Mouse (Mus musculus): ENCODE measurements around the gene Il31ra. TPM values are rescaled to one million over a fixed set of nuclear protein-coding genes. Genes with fewer than 3 reads are reported as not detected.
A peak's percentile ranks its signal among the peaks of the same experiment; 100 is the strongest.

Gene Il31ra
- polyA plus RNA-seq, 1 experiment, result not detected

DNA sequence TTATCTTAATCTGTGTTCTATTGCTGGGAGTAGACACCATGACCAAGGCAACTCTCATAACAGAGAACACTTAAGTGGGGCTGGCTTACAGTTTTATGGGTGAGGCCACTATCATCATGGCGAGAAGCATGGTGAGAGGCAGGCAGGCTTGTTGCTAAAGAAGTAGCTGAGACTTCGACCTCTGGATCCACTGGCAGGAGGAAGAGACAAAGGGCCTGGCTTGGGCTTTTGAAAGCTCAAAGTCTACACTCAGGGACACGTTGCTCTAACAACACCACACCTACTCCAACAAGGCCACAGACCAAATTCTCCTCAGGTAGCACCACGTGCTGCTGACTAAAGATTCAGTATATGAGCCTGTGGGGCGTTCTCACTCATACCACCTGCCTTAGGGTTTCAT is 107.9 kb downstream of the Il31ra start:
- 57% methylated on average over 5 of the region's 5 CpGs for WGBS
- H3K36me3 ChIP-seq (ENCODE audit: control insufficient read depth, insufficient read depth, low read length), result peaks cover 36% of the 10 kb centered on the region
- peak overlapping the region; percentile 27; the same call in 1 of the 2 replicates for H3K27ac ChIP-seq (ENCODE audit: insufficient read depth, low read depth, low read length)

GRCm38 (mm10) chr13:112483015-112483414 is 111.1 kb downstream of the Il31ra start:
- peaks cover 37% of the 10 kb centered on the region for H3K36me3 ChIP-seq (ENCODE audit: control insufficient read depth, insufficient read depth, low read length)
- no peak overlapping the region for H3K27ac ChIP-seq (ENCODE audit: insufficient read depth, low read depth, low read length)
- WGBS, result 83% methylated on average over 7 of the region's 7 CpGs
- no peak overlapping the region for H3K4me3 ChIP-seq (ENCODE audit: low read depth, low read length)
- TF ChIP-seq CTCF (IDR thresholded peaks at IDR 0.05; ENCODE audit: extremely low read depth, insufficient read length, insufficient replicate concordance, low read depth, low read length) (no peak), POLR2A (IDR thresholded peaks at IDR 0.05; ENCODE audit: low read depth, low read length) (no peak)
- H3K27me3 ChIP-seq (ENCODE audit: control insufficient read depth, insufficient read depth, low read length), result no peaks in the 10 kb centered on the region
- no peaks in the 10 kb centered on the region for H3K4me1 ChIP-seq (ENCODE audit: control insufficient read depth, insufficient read depth, insufficient read length, low read length)

More for the DNA sequence above, 107.9 kb downstream of the Il31ra start:
- TF ChIP-seq CTCF (IDR thresholded peaks at IDR 0.05; ENCODE audit: extremely low read depth, insufficient read length, insufficient replicate concordance, low read depth, low read length) (no peak), POLR2A (IDR thresholded peaks at IDR 0.05; ENCODE audit: low read depth, low read length) (no peak)
- no peaks in the 10 kb centered on the region for H3K4me1 ChIP-seq (ENCODE audit: control insufficient read depth, insufficient read depth, insufficient read length, low read length)
- H3K27me3 ChIP-seq (ENCODE audit: control insufficient read depth, insufficient read depth, low read length), result no peaks in the 10 kb centered on the region
- no peak overlapping the region for H3K4me3 ChIP-seq (ENCODE audit: low read depth, low read length)

GRCm38 (mm10) chr13:112482525-112482924 is 111.6 kb downstream of the Il31ra start:
- H3K4me1 ChIP-seq (ENCODE audit: control insufficient read depth, insufficient read depth, insufficient read length, low read length), result no peaks in the 10 kb centered on the region
- no peak overlapping the region for H3K4me3 ChIP-seq (ENCODE audit: low read depth, low read length)
- no peaks in the 10 kb centered on the region for H3K27me3 ChIP-seq (ENCODE audit: control insufficient read depth, insufficient read depth, low read length)
- no peak overlapping the region for H3K27ac ChIP-seq (ENCODE audit: insufficient read depth, low read depth, low read length)
- peaks cover 37% of the 10 kb centered on the region for H3K36me3 ChIP-seq (ENCODE audit: control insufficient read depth, insufficient read depth, low read length)
- no peak for TF ChIP-seq POLR2A (IDR thresholded peaks at IDR 0.05; ENCODE audit: low read depth, low read length)
- no peak for TF ChIP-seq CTCF (IDR thresholded peaks at IDR 0.05; ENCODE audit: extremely low read depth, insufficient read length, insufficient replicate concordance, low read depth, low read length)
- WGBS, result 92% methylated on average over 5 of the region's 5 CpGs

DNA sequence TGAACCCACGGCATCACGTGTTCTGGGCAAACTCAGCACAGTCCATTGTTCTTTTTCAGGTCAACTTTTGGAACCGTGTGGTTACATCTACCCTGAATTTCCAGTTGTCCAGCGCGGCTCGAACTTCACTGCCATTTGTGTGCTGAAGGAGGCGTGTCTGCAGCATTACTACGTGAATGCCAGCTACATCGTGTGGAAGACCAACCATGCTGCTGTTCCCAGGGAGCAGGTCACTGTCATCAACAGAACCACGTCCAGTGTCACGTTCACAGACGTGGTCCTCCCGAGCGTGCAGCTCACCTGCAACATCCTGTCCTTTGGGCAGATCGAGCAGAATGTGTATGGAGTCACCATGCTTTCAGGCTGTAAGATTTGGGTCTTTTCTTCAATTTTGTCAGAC is 114.2 kb downstream of the Il31ra start:
- WGBS, result 90% methylated on average over 15 of the region's 15 CpGs
- Histone ChIP-seq H3K36me3 (ENCODE audit: control insufficient read depth, insufficient read depth, low read length) (peaks cover 41% of the 10 kb centered on the region), H3K27me3 (ENCODE audit: control insufficient read depth, insufficient read depth, low read length) (no peaks in the 10 kb centered on the region), H3K4me1 (ENCODE audit: control insufficient read depth, insufficient read depth, insufficient read length, low read length) (no peaks in the 10 kb centered on the region), H3K27ac (ENCODE audit: insufficient read depth, low read depth, low read length) (no peak overlapping the region), H3K4me3 (ENCODE audit: low read depth, low read length) (no peak overlapping the region)
- TF ChIP-seq CTCF (IDR thresholded peaks at IDR 0.05; ENCODE audit: extremely low read depth, insufficient read length, insufficient replicate concordance, low read depth, low read length), result no peak
- TF ChIP-seq POLR2A (IDR thresholded peaks at IDR 0.05; ENCODE audit: low read depth, low read length), result no peak

GRCm38 (mm10) chr13:112479032-112479431 is 115.1 kb downstream of the Il31ra start:
- peaks cover 37% of the 10 kb centered on the region for H3K36me3 ChIP-seq (ENCODE audit: control insufficient read depth, insufficient read depth, low read length)
- 83% methylated on average over 7 of the region's 7 CpGs for WGBS
- no peaks in the 10 kb centered on the region for H3K27me3 ChIP-seq (ENCODE audit: control insufficient read depth, insufficient read depth, low read length)
- H3K27ac ChIP-seq (ENCODE audit: insufficient read depth, low read depth, low read length), result no peak overlapping the region
- H3K4me3 ChIP-seq (ENCODE audit: low read depth, low read length), result no peak overlapping the region
- TF ChIP-seq POLR2A (IDR thresholded peaks at IDR 0.05; ENCODE audit: low read depth, low read length) (no peak), CTCF (IDR thresholded peaks at IDR 0.05; ENCODE audit: extremely low read depth, insufficient read length, insufficient replicate concordance, low read depth, low read length) (no peak)
- H3K4me1 ChIP-seq (ENCODE audit: control insufficient read depth, insufficient read depth, insufficient read length, low read length), result peaks cover 2% of the 10 kb centered on the region; the same call in 1 of the 2 replicates

DNA sequence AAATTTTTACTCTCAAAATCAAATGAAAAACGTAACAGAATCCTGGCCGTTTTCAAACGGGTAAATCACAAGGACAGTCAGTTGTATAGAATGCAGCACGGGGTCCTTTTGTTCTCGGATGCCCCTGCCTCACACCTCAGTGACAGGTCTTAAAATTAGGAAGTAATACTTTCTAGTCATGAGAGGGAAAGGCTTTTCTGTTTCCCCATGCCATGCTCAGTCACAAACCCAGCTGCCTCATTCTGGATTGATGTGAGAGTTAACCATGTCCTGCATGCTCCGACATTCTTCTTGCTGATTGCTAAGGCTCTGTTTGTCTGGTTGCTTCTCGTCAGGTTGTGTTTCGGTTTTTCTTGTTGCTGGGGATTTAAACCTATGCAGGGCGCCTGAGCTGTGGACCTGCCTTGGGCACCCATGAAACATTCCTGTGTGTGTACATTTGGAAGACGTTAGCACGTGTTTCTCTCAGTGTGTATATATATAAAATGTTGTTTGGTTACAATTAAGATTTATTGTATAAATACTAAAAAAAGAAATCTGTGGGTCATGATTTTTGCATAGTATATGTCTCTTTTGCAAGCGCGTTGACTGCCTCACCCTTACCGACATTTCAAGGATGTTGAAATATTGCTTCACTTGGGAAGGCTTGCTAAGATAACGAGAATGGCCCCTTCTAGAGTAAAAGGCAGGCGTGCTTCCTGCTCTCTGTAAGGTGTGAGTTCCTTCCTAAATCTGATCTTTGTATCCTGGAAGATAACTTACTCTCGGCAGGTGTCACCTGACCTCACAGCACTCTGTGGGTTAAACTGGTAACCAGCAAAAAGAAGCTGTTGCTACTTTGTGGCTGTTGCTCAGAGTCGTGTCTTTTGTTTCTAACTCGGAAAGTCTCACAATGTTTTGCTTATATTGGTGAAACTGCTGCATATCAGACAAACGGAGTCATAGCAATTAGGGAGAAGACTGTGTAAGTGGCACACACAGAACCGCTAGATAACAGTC is 120.1 kb downstream of the Il31ra start:
- Histone ChIP-seq H3K4me1 (ENCODE audit: control insufficient read depth, insufficient read depth, insufficient read length, low read length) (peaks cover 5% of the 10 kb centered on the region; the same call in 1 of the 2 replicates), H3K4me3 (ENCODE audit: low read depth, low read length) (no peak overlapping the region), H3K36me3 (ENCODE audit: control insufficient read depth, insufficient read depth, low read length) (peaks cover 11% of the 10 kb centered on the region), H3K27ac (ENCODE audit: insufficient read depth, low read depth, low read length) (no peak overlapping the region), H3K27me3 (ENCODE audit: control insufficient read depth, insufficient read depth, low read length) (no peaks in the 10 kb centered on the region)
- WGBS, result 55% methylated on average over 21 of the region's 21 CpGs
- TF ChIP-seq CTCF (IDR thresholded peaks at IDR 0.05; ENCODE audit: extremely low read depth, insufficient read length, insufficient replicate concordance, low read depth, low read length), result no peak
- TF ChIP-seq POLR2A (IDR thresholded peaks at IDR 0.05; ENCODE audit: low read depth, low read length), result no peak

DNA sequence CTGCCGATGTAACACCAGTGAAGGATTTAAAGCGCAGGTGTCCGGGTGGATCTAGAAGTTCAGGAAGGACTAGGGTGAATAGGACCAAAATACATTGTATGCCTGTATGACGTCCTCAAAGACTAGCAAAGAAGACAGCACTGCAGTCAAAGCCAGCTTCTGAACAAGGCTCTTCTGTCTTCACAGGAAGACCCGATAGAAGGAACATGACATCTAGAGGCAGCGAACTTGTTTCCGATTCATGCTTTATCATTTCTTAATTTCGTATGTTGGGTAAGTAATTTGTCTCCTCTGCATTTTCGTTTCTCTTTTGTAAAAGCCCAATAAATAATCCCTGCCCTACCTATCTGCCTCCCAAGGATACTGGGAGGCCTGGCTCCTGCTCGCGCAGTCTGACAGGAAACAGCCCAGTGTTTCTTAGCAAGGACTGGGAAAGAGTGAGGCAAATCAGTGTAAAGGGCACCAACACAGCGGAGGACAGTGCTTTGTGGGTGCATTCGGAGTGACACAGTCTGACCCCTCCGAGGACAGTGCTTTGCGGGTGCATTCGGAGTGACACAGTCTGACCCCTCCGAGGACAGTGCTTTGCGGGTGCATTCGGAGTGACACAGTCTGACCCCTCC is 121.6 kb downstream of the Il31ra start:
- Histone ChIP-seq H3K36me3 (ENCODE audit: control insufficient read depth, insufficient read depth, low read length) (peaks cover 10% of the 10 kb centered on the region), H3K27me3 (ENCODE audit: control insufficient read depth, insufficient read depth, low read length) (no peaks in the 10 kb centered on the region), H3K4me3 (ENCODE audit: low read depth, low read length) (no peak overlapping the region), H3K27ac (ENCODE audit: insufficient read depth, low read depth, low read length) (no peak overlapping the region), H3K4me1 (ENCODE audit: control insufficient read depth, insufficient read depth, insufficient read length, low read length) (peaks cover 5% of the 10 kb centered on the region; the same call in 1 of the 2 replicates)
- WGBS, result 88% methylated on average over 19 of the region's 19 CpGs
- TF ChIP-seq CTCF (IDR thresholded peaks at IDR 0.05; ENCODE audit: extremely low read depth, insufficient read length, insufficient replicate concordance, low read depth, low read length), result no peak
- TF ChIP-seq POLR2A (IDR thresholded peaks at IDR 0.05; ENCODE audit: low read depth, low read length), result no peak
